Mouse (Mus musculus) cerebellum, adult 2 months (tissue): ENCODE measurements around the gene Cyp4f39.

Source experiments
- CTCF ChIP-seq: fragments of 200-500 bp; IDR thresholded peaks from 2 replicates; pipeline ENCODE4 v1.5.1; 2011; ENCODE audit warnings: low read depth, mild to moderate bottlenecking, control low read depth, low read length, moderate library complexity, borderline replicate concordance; ENCODE audit not compliant: insufficient read depth
- POLR2A ChIP-seq: fragments of 200-500 bp; IDR thresholded peaks from 2 replicates; pipeline ENCODE4 v1.6.1; 2011; ENCODE audit warnings: low read length, control low read depth, borderline replicate concordance; ENCODE audit not compliant: insufficient read depth

- no peak for TF ChIP-seq CTCF
- no peak for TF ChIP-seq POLR2A
These were observed 39.9 kb downstream of the Cyp4f39 start for GRCm38 (mm10) chr17:32492349-32492980.
